Mouse (Mus musculus): ENCODE measurements around the gene Mybpc2.

DNA sequence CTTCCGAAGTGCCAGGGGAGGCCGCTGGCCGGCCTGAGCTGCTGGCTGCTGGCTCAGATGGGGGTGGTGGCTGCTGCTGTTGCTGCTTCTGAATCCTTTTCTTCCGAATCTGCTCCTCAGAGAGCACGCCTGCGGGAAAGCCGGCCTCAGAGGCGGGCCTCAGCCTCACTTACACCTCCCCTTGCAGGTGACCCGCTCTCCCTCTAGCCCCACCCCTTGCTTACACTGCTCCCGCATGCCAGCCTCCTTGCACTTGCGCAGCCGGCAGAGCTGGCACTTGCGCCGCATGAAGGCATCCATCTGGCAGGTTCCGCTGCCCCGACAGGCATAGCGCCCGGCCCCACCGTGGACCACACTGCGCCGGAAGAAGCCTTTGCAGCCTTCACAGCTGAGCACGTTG lies 27.3 kb upstream of the Mybpc2 start:
- TF ChIP-seq TCF12 (IDR thresholded peaks at IDR 0.05; ENCODE audit: insufficient read depth, poor library complexity, severe bottlenecking) (no peak), POLR2A (IDR thresholded peaks at IDR 0.05; ENCODE audit: insufficient read length, low read depth) (no peak), USF1 (IDR thresholded peaks at IDR 0.05; ENCODE audit: low read depth) (no peak), POLR2AphosphoS2 (IDR thresholded peaks at IDR 0.05; ENCODE audit: insufficient read length, low read depth) (no peak), MAX (IDR thresholded peaks at IDR 0.05; ENCODE audit: low read depth) (no peak), REST (IDR thresholded peaks at IDR 0.05; ENCODE audit: insufficient read depth, insufficient read length) (no peak)
